Mouse (Mus musculus) CD8-positive naive resting alpha-beta T cell, adult 2 months (primary cell): ENCODE measurements around the gene Ckb.
"Not testable (repeated sequence)": the region's sequence is repeated elsewhere in the genome, so short reads cannot be mapped to it uniquely, and the experiment has no call there.

Experiments used
- DNase-seq, 2 experiments: peaks; one replicate each; pipeline ENCODE4 v3.0.0; 2022; ENCODE audit warnings: low read depth in 2 of 2, low spot score in 2 of 2

The Ckb gene

GRCm38 (mm10) chr12:111670371-111670971 is 1.7 kb downstream of the Ckb start:
- no peak for DNase-seq

- DNase-seq = no peak
Measured at GRCm38 (mm10) chr12:111669961-111670360, 2.2 kb downstream of the Ckb start.

GRCm38 (mm10) chr12:111669000-111669788 is 2.9 kb downstream of the Ckb start:
- DNase-seq = no peak

- DNase-seq = peak; percentile 90 to 96
Measured at GRCm38 (mm10) chr12:111668457-111668912, 3.7 kb downstream of the Ckb start.

GRCm38 (mm10) chr12:111667421-111667820 is 4.7 kb downstream of the Ckb start:
- DNase-seq = no peak

- no peak for DNase-seq
Measured at GRCm38 (mm10) chr12:111666380-111666779, 5.8 kb downstream of the Ckb start.

- DNase-seq = no peak
Measured at GRCm38 (mm10) chr12:111665041-111665880, 6.9 kb downstream of the Ckb start.

GRCm38 (mm10) chr12:111664144-111664634 is 7.9 kb downstream of the Ckb start:
- no peak for DNase-seq

- no peak for DNase-seq
Measured at GRCm38 (mm10) chr12:111663228-111664143, 8.7 kb downstream of the Ckb start.

- not testable (repeated sequence) for DNase-seq
Measured at GRCm38 (mm10) chr12:111661554-111661953, 10.6 kb downstream of the Ckb start.

GRCm38 (mm10) chr12:111660628-111661027 is 11.5 kb downstream of the Ckb start:
- no peak for DNase-seq

GRCm38 (mm10) chr12:111659331-111659730 is 12.8 kb downstream of the Ckb start:
- no peak for DNase-seq

GRCm38 (mm10) chr12:111655695-111656094 is 16.4 kb downstream of the Ckb start:
- DNase-seq = no peak

- DNase-seq = peak; percentile 26 to 53
Measured at GRCm38 (mm10) chr12:111653434-111653833, 18.7 kb downstream of the Ckb start.

- no peak for DNase-seq
Measured at GRCm38 (mm10) chr12:111652953-111653352, 19.2 kb downstream of the Ckb start.

- no peak for DNase-seq
Measured at GRCm38 (mm10) chr12:111648061-111648645, 24.0 kb downstream of the Ckb start.
